In the genomic region with DNA sequence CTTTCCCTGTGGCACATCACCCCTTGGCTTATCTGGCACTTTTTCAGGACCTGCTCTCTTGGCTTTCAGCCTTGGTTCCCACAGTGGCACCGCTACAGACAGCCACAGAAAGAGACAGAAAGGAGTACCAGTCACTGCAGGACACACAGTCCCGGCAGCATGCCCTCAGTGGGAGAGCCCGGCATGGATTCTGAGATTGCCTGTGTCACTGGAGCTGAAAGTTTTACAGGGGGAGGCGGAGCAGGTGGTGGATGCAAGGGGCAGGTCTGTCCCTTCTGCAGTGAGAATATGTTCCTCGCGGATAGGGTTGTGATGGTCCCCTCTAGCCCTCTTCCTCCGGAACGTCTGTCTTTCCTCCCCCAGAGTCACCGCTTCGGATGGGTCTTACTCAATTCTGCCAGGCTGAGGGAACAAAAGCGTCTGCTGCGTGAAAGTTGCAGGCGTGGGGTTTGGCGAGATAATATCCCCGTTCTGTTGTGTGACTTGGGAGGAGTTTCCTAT, we compare ENCODE assay signal across 8 mouse cellular contexts.
DNase-seq lines count a peak whose midpoint lies in the region.
"Had no signal": no experiment of that assay in that cellular context is flagged by ENCODE, and none has a peak within 500 bp of the region (broad histone marks: within the 10 kb centered on the region; RNA-seq: fewer than 3 reads in every experiment).

No protein-coding gene starts in this region.

- intact Hi-C loops in left cerebral cortex, postnatal 10 days (cut with DNase I), result loop anchor here (5.0 kb wide), 1 partner anchor 65 kb away; no protein-coding TSS in a partner anchor

- peak; percentile 13 for DNase-seq in left cerebral cortex, adult 11 months (ENCODE audit: low spot score)
- no peak for DNase-seq in left cerebral cortex, postnatal 10 days (ENCODE audit: extremely low spot score in 1 of 2, low spot score in 2 of 2)
- DNase-seq in frontal cortex, postnatal 25 days (ENCODE audit: low spot score in 2 of 2), result peak; percentile 4 to 8
- DNase-seq in left cerebral cortex, adult 18-20 months (ENCODE audit: low spot score in 2 of 2), result peak; percentile 47 to 51
- DNase-seq in telencephalon, adult 2 months (ENCODE audit: low read depth, low spot score), result peak; percentile 72
- DNase-seq in kidney, adult 18-20 months, result no peak
- no peak for DNase-seq in embryo, embryonic 10.5 days (ENCODE audit: low spot score)
- DNase-seq: kidney, postnatal 14 days had no signal

Comparison
In these comparisons a context has a peak if more than half of its experiments do, and no peak if none do; other contexts are left out.
1. DNase-seq: peak in left cerebral cortex, adult 11 months (single experiment), frontal cortex, postnatal 25 days (2 of 2), left cerebral cortex, adult 18-20 months (2 of 2) and telencephalon, adult 2 months (single experiment); none in left cerebral cortex, postnatal 10 days (0 of 2), kidney, adult 18-20 months (single experiment) and embryo, embryonic 10.5 days (single experiment).